Mouse (Mus musculus) limb, embryonic 11.5 days (tissue): ENCODE measurements at regions not wholly inside any gene's neighbourhood (a gene's known extent, or its start where the extent isn't known, plus 50 kb on each side); places are given as distances from the start of the nearest gene placed in this dataset. TPM values are rescaled to one million over a fixed set of nuclear protein-coding genes. Genes with fewer than 3 reads are reported as not detected.
"Not testable (repeated sequence)": the region's sequence is repeated elsewhere in the genome, so short reads cannot be mapped to it uniquely, and the experiment has no call there.

ENCODE experiments used
- ATAC-seq: fragments of 200-750 bp; cut with Nextera tagmentation; 2 replicates; pipeline ENCODE4 v1.8.0; 2017; ENCODE audit warnings: low read depth; ENCODE audit not compliant: insufficient number of reproducible peaks, low FRiP score, low TSS enrichment
- DNase-seq: peaks from one replicate; pipeline ENCODE4 v3.0.0-alpha.2; 2015; ENCODE audit warnings: low spot score
- H3K27ac ChIP-seq: fragments of 300-500 bp; sonication (generic); replicated peaks from 2 replicates; pipeline ENCODE4 v1.5.1; 2014; ENCODE audit warnings: low read depth, mild to moderate bottlenecking, low read length
- H3K27me3 ChIP-seq: fragments of 300-500 bp; sonication (generic); 2 replicates; pipeline ENCODE4 v1.6.1; 2014; ENCODE audit warnings: mild to moderate bottlenecking, low read length, mixed read lengths; ENCODE audit not compliant: control insufficient read depth, insufficient read depth
- H3K36me3 ChIP-seq: fragments of 300-500 bp; sonication (generic); 2 replicates; pipeline ENCODE4 v1.6.1; 2014; ENCODE audit warnings: mild to moderate bottlenecking, low read length, moderate library complexity, mixed read lengths; ENCODE audit not compliant: control insufficient read depth, insufficient read depth
- H3K4me1 ChIP-seq: fragments of 300-500 bp; sonication (generic); 2 replicates; pipeline ENCODE4 v1.6.1; 2014; ENCODE audit warnings: low read length, mixed read lengths; ENCODE audit not compliant: control insufficient read depth, insufficient read depth
- H3K4me2 ChIP-seq: fragments of 300-500 bp; sonication (generic); 2 replicates; pipeline ENCODE4 v1.6.1; 2014; ENCODE audit warnings: low read depth, mild to moderate bottlenecking, moderate library complexity; ENCODE audit not compliant: severe bottlenecking
- H3K4me3 ChIP-seq: fragments of 300-500 bp; sonication (generic); 2 replicates; pipeline ENCODE4 v1.5.1; 2014; ENCODE audit warnings: low read depth, low read length
- H3K9ac ChIP-seq: fragments of 300-500 bp; sonication (generic); 2 replicates; pipeline ENCODE4 v1.6.1; 2014; ENCODE audit warnings: mild to moderate bottlenecking, low read length
- H3K9me3 ChIP-seq: fragments of 300-500 bp; sonication (generic); 2 replicates; pipeline ENCODE4 v1.6.1; 2016; ENCODE audit warnings: low read length; ENCODE audit not compliant: control insufficient read depth
- WGBS: fragments of 180-500 bp; shearing (Covaris S2); extraction: QIAGEN DNeasy Blood & Tissue Kit; methylation state at CpG from one replicate; pipeline ENCODE4 v1.1.7; 2014; 5-methylcytosine and 5-hydroxymethylcytosine counted together
- microRNA-seq: library from miRNA; unstranded; fragments of <30 nt; microRNA quantifications from one replicate; pipeline ENCODE4, GENCODE M21; 2016

GRCm38 (mm10) chr12:15064351-15064750, 752.4 kb downstream of the Trib2 start:
- no peaks in the 10 kb centered on the region for H3K27me3 ChIP-seq
- 76% methylated on average over 1 of the region's 1 CpGs for WGBS
- H3K36me3 ChIP-seq: no peaks in the 10 kb centered on the region
- ATAC-seq (no peak), DNase-seq (no peak)
- H3K4me1 ChIP-seq: no peaks in the 10 kb centered on the region
- H3K4me2 ChIP-seq: no peak overlapping the region
- no peaks in the 10 kb centered on the region for H3K9me3 ChIP-seq
- H3K27ac ChIP-seq: no peak overlapping the region
- no peak overlapping the region for H3K4me3 ChIP-seq
- no peak overlapping the region for H3K9ac ChIP-seq

- Histone ChIP-seq H3K9ac (no peak overlapping the region), H3K4me1 (no peaks in the 10 kb centered on the region), H3K4me2 (no peak overlapping the region), H3K9me3 (no peaks in the 10 kb centered on the region), H3K27me3 (no peaks in the 10 kb centered on the region), H3K27ac (no peak overlapping the region), H3K4me3 (no peak overlapping the region), H3K36me3 (no peaks in the 10 kb centered on the region)
- no peak for ATAC-seq
- DNase-seq: no peak
- WGBS: 87% methylated on average over 5 of the region's 5 CpGs
These were observed 765.3 kb downstream of the Trib2 start for GRCm38 (mm10) chr12:15051387-15051786.

- WGBS: 87% methylated on average over 2 of the region's 2 CpGs
- Histone ChIP-seq H3K9ac (no peak overlapping the region), H3K27ac (no peak overlapping the region), H3K9me3 (no peaks in the 10 kb centered on the region), H3K36me3 (no peaks in the 10 kb centered on the region), H3K4me2 (no peak overlapping the region), H3K4me1 (no peaks in the 10 kb centered on the region), H3K4me3 (no peak overlapping the region), H3K27me3 (no peaks in the 10 kb centered on the region)
- ATAC-seq (no peak), DNase-seq (no peak)
These were observed 773.5 kb downstream of the Trib2 start for GRCm38 (mm10) chr12:15043264-15043663.

- ATAC-seq (no peak), DNase-seq (no peak)
- H3K9ac ChIP-seq: no peak overlapping the region
- H3K9me3 ChIP-seq: no peaks in the 10 kb centered on the region
- no peak overlapping the region for H3K4me3 ChIP-seq
- no peak overlapping the region for H3K27ac ChIP-seq
- no peaks in the 10 kb centered on the region for H3K4me1 ChIP-seq
- no peaks in the 10 kb centered on the region for H3K36me3 ChIP-seq
- no peak overlapping the region for H3K4me2 ChIP-seq
- no peaks in the 10 kb centered on the region for H3K27me3 ChIP-seq
These were observed 805.6 kb downstream of the Trib2 start for GRCm38 (mm10) chr12:15011091-15011490.

- H3K36me3 ChIP-seq, H3K9me3 ChIP-seq, DNase-seq, H3K27me3 ChIP-seq, H3K27ac ChIP-seq, H3K4me3 ChIP-seq, ATAC-seq, H3K4me1 ChIP-seq, H3K9ac ChIP-seq, H3K4me2 ChIP-seq: not testable (repeated sequence)
- 70% methylated on average over 1 of the region's 1 CpGs for WGBS
These were observed 814.3 kb downstream of the Trib2 start for GRCm38 (mm10) chr12:15002401-15002800.

Small RNAs in the stretch of these regions (microRNA-seq; reads per million reads assigned to microRNA genes)
- gene Gm27682: not detected
